Mouse (Mus musculus): ENCODE measurements around the gene Ank3. TPM values are rescaled to one million over a fixed set of nuclear protein-coding genes. Genes with fewer than 3 reads are reported as not detected.

Gene Ank3
- polyA plus RNA-seq, 1 experiment from 2014 or later: 19.0 TPM

DNA sequence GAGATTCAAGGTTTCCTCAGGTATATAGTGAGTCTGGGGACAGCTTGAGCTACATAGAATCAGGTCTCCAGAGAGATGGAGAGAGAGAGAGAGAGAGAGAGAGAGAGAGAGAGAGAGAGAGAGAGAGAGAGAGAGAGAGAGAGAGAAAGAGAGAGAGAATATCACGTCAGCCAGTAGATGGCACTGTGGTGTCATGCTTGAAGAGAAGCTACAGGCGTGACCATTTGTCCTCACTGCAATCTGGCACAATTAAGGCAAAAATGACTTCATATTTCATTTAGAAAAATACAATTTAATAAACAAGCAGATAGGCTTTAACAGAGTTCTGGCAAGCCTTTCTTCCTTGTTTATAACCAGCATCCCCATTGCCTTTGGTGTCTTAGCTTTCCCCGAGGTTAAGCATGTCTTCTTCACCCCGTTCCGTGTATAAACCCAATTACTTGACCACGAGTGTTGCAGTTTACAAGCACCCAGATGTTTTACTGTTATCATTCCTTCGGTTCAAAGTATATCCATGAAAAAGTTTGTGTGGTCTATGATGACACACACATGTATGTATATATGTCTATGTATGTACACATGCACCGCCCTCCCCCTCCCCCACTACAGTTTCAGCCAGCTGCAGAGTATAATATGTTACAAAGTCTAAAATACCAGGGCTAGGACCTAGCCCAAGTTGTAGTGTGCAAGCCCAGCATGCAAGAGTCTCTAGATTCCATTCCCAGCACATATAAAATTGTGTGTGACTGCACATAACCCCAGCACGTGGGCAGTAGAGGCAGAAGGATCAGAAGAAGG, 53.8 kb downstream of the Ank3 start:
- ATAC-seq (ENCODE audit: low read depth): peak; percentile 53; the same call in 1 of the 2 replicates
- no peaks in the 10 kb centered on the region for H3K27me3 ChIP-seq (ENCODE audit: control insufficient read depth, insufficient read depth, low read depth, low read length)
- no peaks in the 10 kb centered on the region for H3K36me3 ChIP-seq (ENCODE audit: control insufficient read depth, insufficient read depth, low read length)
- H3K4me1 ChIP-seq (replicated peaks; ENCODE audit: control insufficient read depth, insufficient read depth, low read length): peaks cover 12% of the 10 kb centered on the region
- H3K4me3 ChIP-seq (ENCODE audit: low read length): no peak overlapping the region
- no peaks in the 10 kb centered on the region for H3K9me3 ChIP-seq (ENCODE audit: control insufficient read depth, low read length)
- 36% methylated on average over 9 of the region's 9 CpGs for WGBS
- peak overlapping the region; percentile 34; the same call in 1 of the 2 replicates for H3K4me2 ChIP-seq (ENCODE audit: low read depth, low read length)
- no peak overlapping the region for H3K27ac ChIP-seq (ENCODE audit: low read length)
- H3K9ac ChIP-seq (ENCODE audit: low read length): no peak overlapping the region

DNA sequence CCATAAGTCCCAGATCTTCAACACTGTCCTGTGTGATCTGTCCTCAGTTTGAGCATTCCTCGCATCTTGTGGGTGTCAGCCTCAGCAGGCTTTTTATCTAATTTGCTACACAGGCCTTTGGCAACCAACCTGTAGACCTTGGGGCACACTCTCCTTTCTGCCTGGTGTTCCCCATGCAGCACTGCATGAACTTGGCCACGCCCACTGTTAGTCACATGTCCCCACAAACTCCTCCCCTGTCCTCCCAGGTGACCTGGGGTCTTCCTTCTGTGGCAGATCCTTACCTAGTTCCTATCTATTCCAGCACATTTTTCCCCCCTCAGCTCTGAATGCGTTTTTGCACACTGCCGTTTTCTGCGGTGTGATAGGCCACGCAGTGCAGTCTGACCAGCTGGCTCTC, 55.0 kb downstream of the Ank3 start:
- no peak overlapping the region for H3K4me2 ChIP-seq (ENCODE audit: low read depth, low read length)
- H3K36me3 ChIP-seq (ENCODE audit: control insufficient read depth, insufficient read depth, low read length): no peaks in the 10 kb centered on the region
- ATAC-seq (ENCODE audit: low read depth): no peak
- no peak overlapping the region for H3K4me3 ChIP-seq (ENCODE audit: low read length)
- H3K27me3 ChIP-seq (ENCODE audit: control insufficient read depth, insufficient read depth, low read depth, low read length): no peaks in the 10 kb centered on the region
- no peak overlapping the region for H3K27ac ChIP-seq (ENCODE audit: low read length)
- H3K4me1 ChIP-seq (replicated peaks; ENCODE audit: control insufficient read depth, insufficient read depth, low read length): peaks cover 5% of the 10 kb centered on the region
- H3K9me3 ChIP-seq (ENCODE audit: control insufficient read depth, low read length): no peaks in the 10 kb centered on the region
- no peak overlapping the region for H3K9ac ChIP-seq (ENCODE audit: low read length)
- 89% methylated on average over 6 of the region's 6 CpGs for WGBS

DNA sequence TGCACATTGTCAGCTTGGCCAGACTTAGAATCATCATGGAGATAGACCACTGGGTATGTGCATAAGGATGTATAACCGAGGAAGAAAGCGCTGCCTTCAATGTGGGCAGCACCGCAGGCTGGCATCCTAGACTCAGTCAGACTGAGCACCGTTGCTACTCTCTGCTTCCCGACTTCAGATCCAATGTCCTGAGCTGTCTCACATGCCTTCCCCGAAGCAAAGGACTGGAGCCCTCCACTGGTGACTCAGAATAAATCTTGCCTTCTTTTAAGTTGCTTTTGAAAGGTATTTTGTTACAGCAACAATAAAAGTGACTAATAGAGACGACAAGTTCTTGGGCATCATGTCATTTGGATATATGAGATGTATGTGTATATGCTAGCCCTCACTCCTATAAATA, 55.9 kb downstream of the Ank3 start:
- no peak for ATAC-seq (ENCODE audit: low read depth)
- H3K4me3 ChIP-seq (ENCODE audit: low read length): no peak overlapping the region
- 61% methylated on average over 7 of the region's 7 CpGs for WGBS

DNA sequence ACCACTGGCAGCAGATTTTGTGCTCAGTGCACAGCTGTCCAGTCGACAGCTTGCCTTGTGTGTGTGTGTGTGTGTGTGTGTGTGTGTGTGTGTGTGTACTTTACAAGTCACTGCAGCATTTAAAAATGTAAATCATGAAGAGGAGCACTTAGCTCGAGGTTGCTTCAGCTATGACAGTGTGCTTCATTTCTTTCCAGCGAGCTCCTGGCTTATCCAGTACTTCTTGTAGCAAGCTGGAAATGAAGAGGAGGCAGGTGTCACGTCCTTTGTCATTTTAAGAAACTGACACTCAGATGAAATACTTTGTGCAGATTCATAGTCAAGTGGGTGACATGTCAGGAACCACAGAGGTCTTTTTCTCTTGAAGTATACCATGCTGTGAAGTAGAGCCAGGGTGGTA, 66.3 kb downstream of the Ank3 start:
- H3K27me3 ChIP-seq (ENCODE audit: control insufficient read depth, insufficient read depth, low read depth, low read length): no peaks in the 10 kb centered on the region
- 54% methylated on average over 4 of the region's 4 CpGs for WGBS
- no peaks in the 10 kb centered on the region for H3K9me3 ChIP-seq (ENCODE audit: control insufficient read depth, low read length)
- H3K4me2 ChIP-seq (ENCODE audit: low read depth, low read length): no peak overlapping the region
- H3K9ac ChIP-seq (ENCODE audit: low read length): no peak overlapping the region
- no peaks in the 10 kb centered on the region for H3K36me3 ChIP-seq (ENCODE audit: control insufficient read depth, insufficient read depth, low read length)
- no peaks in the 10 kb centered on the region for H3K4me1 ChIP-seq (replicated peaks; ENCODE audit: control insufficient read depth, insufficient read depth, low read length)
- no peak overlapping the region for H3K27ac ChIP-seq (ENCODE audit: low read length)
- no peak overlapping the region for H3K4me3 ChIP-seq (ENCODE audit: low read length)
- no peak for ATAC-seq (ENCODE audit: low read depth)

More for the DNA sequence above, 55.9 kb downstream of the Ank3 start:
- Histone ChIP-seq H3K4me2 (ENCODE audit: low read depth, low read length) (no peak overlapping the region), H3K36me3 (ENCODE audit: control insufficient read depth, insufficient read depth, low read length) (no peaks in the 10 kb centered on the region), H3K27ac (ENCODE audit: low read length) (no peak overlapping the region), H3K9ac (ENCODE audit: low read length) (no peak overlapping the region), H3K9me3 (ENCODE audit: control insufficient read depth, low read length) (no peaks in the 10 kb centered on the region), H3K27me3 (ENCODE audit: control insufficient read depth, insufficient read depth, low read depth, low read length) (no peaks in the 10 kb centered on the region), H3K4me1 (replicated peaks; ENCODE audit: control insufficient read depth, insufficient read depth, low read length) (peaks cover 5% of the 10 kb centered on the region)

DNA sequence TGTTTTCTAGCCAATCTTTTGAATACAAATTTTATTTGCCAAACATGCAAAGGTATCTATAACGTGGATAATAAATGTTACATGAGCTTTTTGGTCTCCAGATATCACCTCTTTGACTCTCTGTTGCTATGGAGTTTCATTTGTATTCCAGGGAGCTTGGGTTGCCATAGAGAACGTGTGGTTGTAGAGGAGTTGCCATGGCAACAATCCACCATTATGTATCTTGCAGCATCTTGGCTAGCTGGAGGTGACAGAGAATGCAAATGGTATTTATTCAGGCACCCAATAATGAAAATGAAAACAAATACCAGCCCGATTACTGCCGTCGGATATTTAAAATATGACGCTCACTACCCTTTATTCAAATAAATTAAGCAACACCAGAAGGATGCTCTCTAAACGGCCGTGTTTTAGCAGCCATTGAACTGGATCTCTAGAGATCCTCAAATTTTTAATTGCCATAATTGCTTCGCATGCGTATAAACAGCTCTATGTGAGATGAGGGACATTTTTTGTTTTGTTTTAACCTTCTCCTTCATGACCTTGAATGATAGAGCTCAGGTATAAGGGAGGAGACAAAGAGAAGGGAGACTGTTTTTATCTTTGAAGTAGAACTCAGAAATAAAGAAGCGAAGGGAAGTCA, 67.1 kb downstream of the Ank3 start:
- WGBS: 67% methylated on average over 11 of the region's 11 CpGs
- Histone ChIP-seq H3K27me3 (ENCODE audit: control insufficient read depth, insufficient read depth, low read depth, low read length) (no peaks in the 10 kb centered on the region), H3K4me1 (replicated peaks; ENCODE audit: control insufficient read depth, insufficient read depth, low read length) (no peaks in the 10 kb centered on the region), H3K9ac (ENCODE audit: low read length) (no peak overlapping the region), H3K4me3 (ENCODE audit: low read length) (no peak overlapping the region), H3K4me2 (ENCODE audit: low read depth, low read length) (no peak overlapping the region), H3K27ac (ENCODE audit: low read length) (no peak overlapping the region), H3K36me3 (ENCODE audit: control insufficient read depth, insufficient read depth, low read length) (no peaks in the 10 kb centered on the region), H3K9me3 (ENCODE audit: control insufficient read depth, low read length) (no peaks in the 10 kb centered on the region)
- no peak for ATAC-seq (ENCODE audit: low read depth)

DNA sequence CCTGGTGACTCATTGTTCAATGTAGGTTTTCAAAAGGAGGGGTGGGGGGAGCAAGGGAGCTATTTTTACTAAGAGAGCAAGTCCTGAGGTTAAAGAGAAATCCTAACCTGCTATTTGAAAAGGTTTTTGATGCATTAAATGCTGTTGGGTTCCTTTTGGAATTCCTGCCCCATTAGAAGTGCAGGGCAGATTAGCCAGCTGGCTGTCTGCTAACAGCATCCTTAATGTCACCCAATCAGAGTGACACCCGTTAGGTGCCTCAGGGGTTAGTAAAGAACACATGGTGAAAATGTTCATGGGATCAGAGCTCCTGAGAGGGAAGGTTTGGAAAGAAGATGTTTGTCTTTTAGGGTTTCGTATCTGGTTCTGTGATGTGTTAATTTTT, 67.6 kb downstream of the Ank3 start:
- Histone ChIP-seq H3K4me3 (ENCODE audit: low read length) (no peak overlapping the region), H3K27me3 (ENCODE audit: control insufficient read depth, insufficient read depth, low read depth, low read length) (no peaks in the 10 kb centered on the region), H3K4me2 (ENCODE audit: low read depth, low read length) (no peak overlapping the region), H3K4me1 (replicated peaks; ENCODE audit: control insufficient read depth, insufficient read depth, low read length) (no peaks in the 10 kb centered on the region), H3K9ac (ENCODE audit: low read length) (no peak overlapping the region), H3K36me3 (ENCODE audit: control insufficient read depth, insufficient read depth, low read length) (no peaks in the 10 kb centered on the region), H3K9me3 (ENCODE audit: control insufficient read depth, low read length) (no peaks in the 10 kb centered on the region), H3K27ac (ENCODE audit: low read length) (no peak overlapping the region)
- WGBS: 54% methylated on average over 2 of the region's 2 CpGs
- ATAC-seq (ENCODE audit: low read depth): no peak

DNA sequence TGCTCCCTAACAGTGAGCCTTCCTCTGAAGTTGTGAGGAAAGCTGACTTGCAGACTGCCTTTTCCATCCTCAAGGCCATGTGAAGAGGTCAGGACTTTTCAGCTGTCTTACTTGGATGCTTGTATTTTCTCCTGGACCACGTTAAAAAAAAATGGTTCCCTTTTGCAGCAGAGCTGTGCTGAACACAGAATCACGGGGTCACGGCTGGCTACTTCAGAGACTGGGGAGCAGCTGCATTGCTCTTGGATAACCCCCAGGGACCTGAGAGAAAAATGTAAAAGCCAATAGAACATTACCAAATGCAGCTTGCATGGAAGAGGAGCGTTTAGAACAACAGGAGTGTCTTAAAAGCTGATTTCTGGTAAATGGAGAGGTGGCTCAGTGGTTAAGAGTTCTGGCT, 68.0 kb downstream of the Ank3 start:
- Histone ChIP-seq H3K27me3 (ENCODE audit: control insufficient read depth, insufficient read depth, low read depth, low read length) (no peaks in the 10 kb centered on the region), H3K4me1 (replicated peaks; ENCODE audit: control insufficient read depth, insufficient read depth, low read length) (no peaks in the 10 kb centered on the region), H3K4me2 (ENCODE audit: low read depth, low read length) (no peak overlapping the region), H3K9ac (ENCODE audit: low read length) (no peak overlapping the region), H3K4me3 (ENCODE audit: low read length) (no peak overlapping the region), H3K27ac (ENCODE audit: low read length) (no peak overlapping the region), H3K36me3 (ENCODE audit: control insufficient read depth, insufficient read depth, low read length) (no peaks in the 10 kb centered on the region), H3K9me3 (ENCODE audit: control insufficient read depth, low read length) (no peaks in the 10 kb centered on the region)
- no peak for ATAC-seq (ENCODE audit: low read depth)
- 43% methylated on average over 4 of the region's 4 CpGs for WGBS

DNA sequence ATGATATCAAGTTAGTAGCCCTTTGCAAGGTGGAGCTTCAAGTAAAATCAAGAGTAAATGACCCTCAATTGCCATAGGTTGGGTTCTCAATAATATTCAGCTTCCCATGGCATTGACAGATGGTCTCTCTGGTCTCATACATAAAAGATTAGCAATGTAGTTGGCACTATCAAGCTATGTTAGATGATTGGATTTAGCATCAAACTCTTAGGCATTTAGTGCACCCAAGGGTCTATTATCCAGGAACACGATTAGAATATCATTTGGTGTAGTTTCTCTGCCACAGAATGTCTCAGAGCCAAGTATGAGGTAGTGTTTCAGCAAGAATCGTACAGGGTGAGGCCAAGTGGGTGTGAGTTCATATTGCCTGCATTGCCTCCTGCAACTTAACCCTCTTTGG, 68.6 kb downstream of the Ank3 start:
- Histone ChIP-seq H3K36me3 (ENCODE audit: control insufficient read depth, insufficient read depth, low read length) (no peaks in the 10 kb centered on the region), H3K9me3 (ENCODE audit: control insufficient read depth, low read length) (no peaks in the 10 kb centered on the region), H3K9ac (ENCODE audit: low read length) (no peak overlapping the region), H3K4me3 (ENCODE audit: low read length) (no peak overlapping the region), H3K27me3 (ENCODE audit: control insufficient read depth, insufficient read depth, low read depth, low read length) (no peaks in the 10 kb centered on the region), H3K4me1 (replicated peaks; ENCODE audit: control insufficient read depth, insufficient read depth, low read length) (no peaks in the 10 kb centered on the region), H3K4me2 (ENCODE audit: low read depth, low read length) (no peak overlapping the region), H3K27ac (ENCODE audit: low read length) (no peak overlapping the region)
- ATAC-seq (ENCODE audit: low read depth): no peak
- 69% methylated on average over 2 of the region's 2 CpGs for WGBS

DNA sequence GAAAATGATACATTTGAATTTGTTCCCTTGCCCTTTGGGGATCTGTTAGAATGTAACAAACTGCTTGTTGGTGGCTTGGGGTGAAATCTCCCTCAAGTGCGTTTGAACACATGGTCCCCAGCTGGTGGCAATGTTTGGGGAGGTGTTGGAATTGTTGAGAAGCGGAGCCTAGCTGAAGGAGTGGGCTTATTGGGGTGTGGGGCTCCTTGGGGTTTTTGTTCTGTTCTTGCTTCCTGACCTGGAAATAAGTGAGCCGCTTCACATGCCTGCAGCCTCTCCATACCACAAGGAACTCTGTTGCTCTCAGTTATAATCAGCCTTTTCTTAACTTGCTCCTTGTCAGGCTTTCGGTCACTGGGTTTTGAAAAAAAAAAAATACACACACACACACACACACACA, 73.3 kb downstream of the Ank3 start:
- Histone ChIP-seq H3K4me1 (replicated peaks; ENCODE audit: control insufficient read depth, insufficient read depth, low read length) (no peaks in the 10 kb centered on the region), H3K4me2 (ENCODE audit: low read depth, low read length) (no peak overlapping the region), H3K9me3 (ENCODE audit: control insufficient read depth, low read length) (no peaks in the 10 kb centered on the region), H3K9ac (ENCODE audit: low read length) (no peak overlapping the region), H3K4me3 (ENCODE audit: low read length) (no peak overlapping the region), H3K27me3 (ENCODE audit: control insufficient read depth, insufficient read depth, low read depth, low read length) (no peaks in the 10 kb centered on the region), H3K27ac (ENCODE audit: low read length) (no peak overlapping the region), H3K36me3 (ENCODE audit: control insufficient read depth, insufficient read depth, low read length) (no peaks in the 10 kb centered on the region)
- 81% methylated on average over 4 of the region's 4 CpGs for whole genome bisulfite sequencing
- no peak for ATAC-seq (ENCODE audit: low read depth)
